Mouse (Mus musculus): Measurements from ENCODE around the gene 4632433K11Rik.

DNA sequence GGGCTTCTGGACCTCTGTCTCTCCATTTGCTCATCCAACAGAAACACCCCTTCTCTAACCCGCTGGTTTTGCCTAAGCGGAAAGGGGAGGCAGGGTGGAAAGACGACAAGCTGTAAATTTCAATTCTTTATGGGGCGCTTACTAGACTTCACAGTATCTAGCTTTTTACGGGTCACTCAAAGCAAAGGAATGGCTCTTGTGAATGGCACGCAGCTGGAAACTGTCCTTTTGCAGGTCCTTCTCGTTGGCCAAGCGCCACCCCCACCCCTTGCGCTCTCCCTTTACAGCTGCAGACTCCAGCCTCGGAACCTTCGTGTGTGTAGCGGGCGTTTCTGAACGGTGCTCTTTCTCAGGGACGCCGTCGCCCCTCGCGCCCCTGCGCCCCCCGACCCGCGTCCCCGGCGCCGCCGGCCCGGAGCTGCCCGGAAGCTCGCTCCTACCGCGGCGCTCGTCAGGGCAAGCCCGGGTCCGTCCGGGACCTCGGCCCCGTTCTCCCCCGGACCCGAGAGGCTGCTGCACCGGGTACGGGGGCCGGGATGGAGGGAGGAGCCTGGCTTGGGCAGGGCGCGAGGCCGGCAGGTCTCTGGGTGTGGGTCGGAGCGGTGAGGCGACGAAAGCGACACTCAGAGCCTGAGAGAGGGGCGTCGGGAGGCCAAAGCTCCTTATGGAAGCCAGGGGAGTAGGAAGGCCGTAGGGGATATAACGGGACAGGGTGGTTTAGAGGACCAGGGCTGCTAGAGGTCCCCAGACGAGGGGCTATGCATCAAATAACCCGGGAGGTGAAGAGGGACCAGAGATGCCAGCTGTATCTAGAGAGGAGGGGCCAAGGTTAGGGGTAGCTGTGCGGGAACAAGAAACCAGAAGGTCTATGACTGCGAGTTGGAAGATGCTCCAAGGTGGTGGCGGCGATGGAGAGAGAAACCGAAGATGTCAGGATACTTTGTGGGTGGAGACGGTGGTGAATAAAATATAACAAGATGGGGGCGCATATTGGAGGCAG, 17.6 kb downstream of the 4632433K11Rik start, which contains the start of gene Zfp580:
- TF ChIP-seq USF1 (IDR thresholded peaks at IDR 0.05; ENCODE audit: low read depth) (no peak), CTCF (IDR thresholded peaks at IDR 0.05; ENCODE audit: control insufficient read depth, insufficient read depth, insufficient read length) (no peak), MAX (IDR thresholded peaks at IDR 0.05) (peak; percentile 35), CEBPB (IDR thresholded peaks at IDR 0.05; ENCODE audit: low read depth) (no peak), FOSL1 (IDR thresholded peaks at IDR 0.05; ENCODE audit: insufficient read depth, low read length, poor library complexity, severe bottlenecking) (no peak), MYOD1 (IDR thresholded peaks at IDR 0.05; ENCODE audit: control insufficient read depth, insufficient read length, low read depth) (no peak), MYOG (IDR thresholded peaks at IDR 0.05; ENCODE audit: control insufficient read depth, extremely low read depth, insufficient read length) (no peak)
